Mouse (Mus musculus) layer of hippocampus, adult 18-20 months (tissue): ENCODE measurements around the gene Clock. TPM values are rescaled to one million over a fixed set of nuclear protein-coding genes. Genes with fewer than 3 reads are reported as not detected.
A peak's percentile ranks its signal among the peaks of the same experiment; 100 is the strongest.

ENCODE experiments used
- DNase-seq, 2 experiments: peaks; one replicate each; pipeline ENCODE4 v3.0.0; 2022; ENCODE audit warnings: low spot score in 2 of 2
- long read RNA-seq: library from polyadenylated mRNA; stranded (forward); transcript quantifications from one replicate; pipeline ENCODE4 v2.0.0, GENCODE M21; 2021
- total RNA-seq, 2 experiments: library from RNA; stranded (reverse); gene quantifications; 2 replicates each; pipeline ENCODE4 v1.2.3; 2021

Clock gene
- total RNA-seq: 10 to 100 TPM; 49.6 to 50.3 TPM
- long read RNA-seq, full-length matches to known transcripts: 10 of 34 reads
- long read RNA-seq, partial matches to known transcripts: 3 of 34 reads
- long read RNA-seq, other reads (novel, unspliced or antisense): 21 of 34 reads

- DNase-seq: peak; percentile 89 to 92
Observed at GRCm38 (mm10) chr5:76304452-76305341, at the start of gene Clock. Gene Clock (minus strand): TSS chr5:76304792.

GRCm38 (mm10) chr5:76351953-76352611 lies 47.5 kb upstream of the Clock start:
- peak in 1 of 2 experiments; percentile 30 for DNase-seq

DNA sequence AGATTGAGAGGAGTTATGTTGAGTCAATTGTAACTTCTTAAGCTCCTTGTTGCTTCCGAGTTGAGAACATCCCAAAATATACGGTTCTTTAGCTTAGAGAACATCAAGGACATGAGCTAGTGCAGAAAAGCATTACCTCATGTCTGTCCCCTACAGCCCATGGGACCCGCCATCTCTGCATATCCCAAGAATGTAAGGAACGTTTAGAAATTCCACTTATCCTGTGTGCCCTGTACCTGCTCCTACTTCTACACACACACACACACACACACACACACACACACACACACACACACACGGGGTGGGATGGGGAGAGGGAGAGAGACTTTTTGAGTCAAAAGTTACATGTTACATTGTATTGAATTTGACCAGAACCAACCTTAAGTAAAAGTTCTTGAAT lies 46.9 kb upstream of the Clock start:
- DNase-seq: no peak

- DNase-seq: peak in 1 of 2 experiments; percentile 36
Observed at GRCm38 (mm10) chr5:76346137-76346536, 41.5 kb upstream of the Clock start.

DNA sequence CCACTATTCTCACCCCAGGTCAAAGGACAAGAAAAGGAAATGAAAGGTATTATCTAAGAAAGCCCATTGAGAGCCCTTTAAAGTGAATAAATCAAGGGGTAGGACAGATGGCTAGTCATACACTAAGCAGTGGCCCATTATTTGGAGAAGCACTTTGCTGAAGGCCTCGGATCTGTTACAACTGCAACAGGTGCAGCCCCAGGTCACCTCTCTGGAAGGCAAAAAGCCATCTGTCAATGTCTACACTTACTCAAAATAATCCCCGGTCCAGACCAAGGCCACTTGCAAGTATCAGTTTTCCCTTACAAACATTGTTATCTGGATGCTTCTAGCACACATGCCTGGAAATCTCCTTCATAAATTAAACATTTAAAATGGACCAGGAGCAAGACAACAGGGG lies 36.3 kb upstream of the Clock start:
- no peak for DNase-seq

- DNase-seq: no peak
Observed at GRCm38 (mm10) chr5:76337100-76337499, 32.5 kb upstream of the Clock start.

- no peak for DNase-seq
Observed at GRCm38 (mm10) chr5:76333833-76334232, 29.2 kb upstream of the Clock start.

GRCm38 (mm10) chr5:76330953-76331352 lies 26.4 kb upstream of the Clock start, which contains the start of gene Pdcl2:
Gene Pdcl2 (minus strand): TSS chr5:76331156.
- no peak for DNase-seq

- DNase-seq: peak in 1 of 2 experiments; percentile 6
Observed at GRCm38 (mm10) chr5:76327296-76327695, 22.7 kb upstream of the Clock start.

DNA sequence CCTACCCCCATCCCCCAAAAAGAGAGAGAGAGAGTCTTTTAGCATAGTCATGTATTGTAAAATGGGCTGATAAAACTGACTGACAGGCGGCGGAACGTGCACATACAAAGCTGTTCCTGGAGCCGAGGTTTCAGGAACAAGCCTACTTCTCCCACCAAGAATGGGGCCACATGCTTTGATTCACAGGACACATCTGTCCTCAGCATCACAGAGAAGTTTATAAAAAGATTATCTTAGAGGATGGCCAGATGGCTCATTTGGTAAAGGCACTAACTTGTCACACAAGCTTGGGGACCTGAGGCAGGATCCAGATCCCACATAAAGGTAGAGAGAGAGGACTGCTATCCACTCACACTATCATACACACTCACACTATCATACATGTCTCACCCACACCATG lies 20.5 kb upstream of the Clock start:
- DNase-seq: no peak

- DNase-seq: no peak
Observed at GRCm38 (mm10) chr5:76321249-76322196, 16.9 kb upstream of the Clock start.

DNA sequence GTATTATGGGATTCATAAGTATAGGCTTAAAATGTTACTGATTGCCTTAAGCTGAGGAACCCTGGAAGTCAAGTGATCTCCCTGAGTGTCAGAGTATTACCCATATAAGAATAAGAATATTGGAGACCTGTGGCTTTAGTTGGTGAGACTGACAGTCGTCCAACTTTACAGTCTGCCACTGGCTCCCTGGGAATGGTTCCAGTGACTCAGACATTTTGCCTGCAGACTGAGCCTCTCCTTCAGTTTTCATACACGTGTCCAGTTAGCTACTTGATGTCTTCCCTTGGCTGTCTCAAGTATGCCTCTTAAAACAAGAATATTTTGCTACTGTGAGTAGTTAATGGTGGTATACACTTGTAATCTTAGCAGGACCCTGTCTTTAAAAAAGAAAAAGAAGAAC lies 3.6 kb upstream of the Clock start:
- no peak for DNase-seq

DNA sequence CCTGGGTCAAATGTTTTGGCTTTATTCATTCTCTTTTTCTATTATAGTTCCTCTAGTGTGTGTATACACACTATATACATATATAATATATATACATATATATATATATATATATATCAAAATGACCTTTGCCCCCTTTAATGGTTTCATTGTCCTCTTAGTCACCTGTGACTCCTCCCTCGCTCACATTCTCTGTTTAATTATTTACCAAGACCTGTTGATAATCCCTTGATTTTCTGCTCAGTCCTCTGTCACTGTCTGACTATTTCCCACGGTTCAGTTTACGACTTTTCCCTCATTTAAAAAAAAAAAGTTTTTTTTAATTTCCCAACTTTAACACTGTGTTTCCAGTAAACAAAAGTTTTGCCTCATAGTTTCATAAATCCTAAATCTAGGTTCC lies 1.7 kb upstream of the Clock start:
- no peak for DNase-seq

GRCm38 (mm10) chr5:76305616-76306015 lies 1.0 kb upstream of the Clock start:
- DNase-seq: no peak

- DNase-seq: peak; percentile 52 to 63
Observed at GRCm38 (mm10) chr5:76303745-76304451, 694 bp downstream of the Clock start.

- no peak for DNase-seq
Observed at GRCm38 (mm10) chr5:76303379-76303744, 1.2 kb downstream of the Clock start.

DNA sequence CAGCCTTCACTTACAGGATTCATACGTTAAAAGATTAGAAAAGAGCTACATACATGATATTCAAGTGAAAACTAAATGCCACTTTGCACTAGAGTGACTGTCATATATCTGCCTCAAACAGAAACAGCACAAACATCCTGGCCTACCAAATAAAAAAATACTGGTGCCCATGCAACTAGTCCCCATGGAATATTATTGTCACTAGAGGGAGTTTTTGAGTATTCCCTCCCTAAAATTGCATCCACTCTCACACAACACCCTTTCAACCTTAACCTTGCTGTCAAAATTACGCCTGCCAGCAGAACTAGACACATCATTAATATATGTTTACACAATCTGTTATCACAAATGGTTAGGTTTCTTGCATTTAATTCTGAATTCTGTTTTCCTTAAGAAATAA lies 2.6 kb downstream of the Clock start:
- no peak for DNase-seq

DNA sequence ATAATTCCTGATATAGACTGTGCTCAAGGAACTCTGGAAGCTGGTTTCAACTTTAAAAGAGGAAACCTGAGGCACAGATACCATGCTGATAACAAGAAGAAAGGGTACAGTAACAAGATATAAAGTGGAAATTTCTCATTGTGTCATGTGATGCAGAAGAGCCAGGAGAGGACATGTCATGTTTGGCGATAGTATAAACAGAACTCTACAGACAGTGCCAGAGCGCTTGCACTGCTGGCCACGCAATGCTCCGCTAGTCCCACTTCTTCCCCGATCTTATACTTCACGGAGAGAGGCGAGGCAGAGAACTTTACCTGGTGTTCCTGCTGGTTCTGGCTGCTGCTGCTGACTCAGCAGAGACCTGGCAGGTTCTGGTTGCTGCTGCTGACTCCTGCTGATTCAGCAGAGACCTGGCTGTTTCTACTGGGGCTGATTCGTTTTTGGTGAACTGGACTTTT lies 15.3 kb downstream of the Clock start:
- DNase-seq: no peak

- no peak for DNase-seq
Observed at GRCm38 (mm10) chr5:76288256-76288655, 16.3 kb downstream of the Clock start.

- DNase-seq: no peak
Observed at GRCm38 (mm10) chr5:76287062-76287461, 17.5 kb downstream of the Clock start.
